Mouse (Mus musculus): ENCODE results near the gene Olfr847. TPM values are rescaled to one million over a fixed set of nuclear protein-coding genes. Genes with fewer than 3 reads are reported as not detected.

The Olfr847 gene
- total RNA-seq (2021), result not detected

GRCm38 (mm10) chr9:19378569-19378968 is at the start of gene Olfr847:
Olfr847 (minus strand) TSS chr9:19378669.
- no peak for DNase-seq
- intact Hi-C loops (cut with DNase I), result no loop called here

GRCm38 (mm10) chr9:19363905-19364304 is 14.6 kb downstream of the Olfr847 start, which contains the start of gene Olfr846:
Olfr846 (minus strand) TSS chr9:19364005.
- DNase-seq, result no peak
- intact Hi-C loops (cut with DNase I), result no loop called here

- no peak for DNase-seq
- intact Hi-C loops (cut with DNase I), result no loop called here
These were observed 42.3 kb downstream of the Olfr847 start, which contains the start of gene Olfr845 for GRCm38 (mm10) chr9:19336157-19336556. Olfr845 (plus strand) TSS chr9:19336457.

Other genes starting within 250 kb of the Olfr847 start
- not detected for gene Olfr837, start 242.4 kb downstream of the Olfr847 start, total RNA-seq (2021)
- not detected for gene Olfr839-ps1, start 201.4 kb downstream of the Olfr847 start, total RNA-seq (2021)
- gene Olfr843, start 126.7 kb downstream of the Olfr847 start, total RNA-seq (2021), result not detected
- not detected for gene Olfr844, start 62.3 kb downstream of the Olfr847 start, total RNA-seq (2021)
- gene Olfr845, start 42.2 kb downstream of the Olfr847 start, total RNA-seq (2021), result not detected
- not detected for gene Olfr846, start 14.7 kb downstream of the Olfr847 start, total RNA-seq (2021)
- not detected for gene Olfr849, start 61.6 kb upstream of the Olfr847 start, total RNA-seq (2021)
- not detected for gene Olfr850, start 99.6 kb upstream of the Olfr847 start, total RNA-seq (2021)
- not detected for gene Olfr851, start 114.6 kb upstream of the Olfr847 start, total RNA-seq (2021)
- not detected for gene Olfr853, start 162.4 kb upstream of the Olfr847 start, total RNA-seq (2021)
- gene Olfr854, start 188.7 kb upstream of the Olfr847 start, total RNA-seq (2021), result not detected
- gene Olfr855, start 203.9 kb upstream of the Olfr847 start, total RNA-seq (2021), result not detected
- gene Zfp317, start 243.4 kb upstream of the Olfr847 start, total RNA-seq (2021), result 10 to 100 TPM; 13.0 to 14.6 TPM